Mouse (Mus musculus) liver, embryonic 14.5 days (tissue): Measurements from ENCODE around the gene Ramp1.

ENCODE experiments used
- CTCF ChIP-seq: IDR thresholded peaks from 2 replicates; pipeline ENCODE4 v1.5.1; 2016; ENCODE audit warnings: antibody characterized with exemption, low read depth, control low read depth
- EP300 ChIP-seq: IDR thresholded peaks from 2 replicates; pipeline ENCODE4 v1.6.1; 2016; ENCODE audit warnings: antibody characterized with exemption, low read depth

- TF ChIP-seq CTCF (no peak), EP300 (no peak)
Measured at GRCm38 (mm10) chr1:91237676-91238075, 58.1 kb downstream of the Ramp1 start.
